Mouse (Mus musculus): ENCODE results near the gene Zfp704. TPM values are rescaled to one million over a fixed set of nuclear protein-coding genes. Genes with fewer than 3 reads are reported as not detected.
"Not testable (repeated sequence)": the region's sequence is repeated elsewhere in the genome, so short reads cannot be mapped to it uniquely, and the experiment has no call there.

Zfp704 gene
- total RNA-seq, 2 experiments from 2014 or later = 11.7 to 15.3 TPM

DNA sequence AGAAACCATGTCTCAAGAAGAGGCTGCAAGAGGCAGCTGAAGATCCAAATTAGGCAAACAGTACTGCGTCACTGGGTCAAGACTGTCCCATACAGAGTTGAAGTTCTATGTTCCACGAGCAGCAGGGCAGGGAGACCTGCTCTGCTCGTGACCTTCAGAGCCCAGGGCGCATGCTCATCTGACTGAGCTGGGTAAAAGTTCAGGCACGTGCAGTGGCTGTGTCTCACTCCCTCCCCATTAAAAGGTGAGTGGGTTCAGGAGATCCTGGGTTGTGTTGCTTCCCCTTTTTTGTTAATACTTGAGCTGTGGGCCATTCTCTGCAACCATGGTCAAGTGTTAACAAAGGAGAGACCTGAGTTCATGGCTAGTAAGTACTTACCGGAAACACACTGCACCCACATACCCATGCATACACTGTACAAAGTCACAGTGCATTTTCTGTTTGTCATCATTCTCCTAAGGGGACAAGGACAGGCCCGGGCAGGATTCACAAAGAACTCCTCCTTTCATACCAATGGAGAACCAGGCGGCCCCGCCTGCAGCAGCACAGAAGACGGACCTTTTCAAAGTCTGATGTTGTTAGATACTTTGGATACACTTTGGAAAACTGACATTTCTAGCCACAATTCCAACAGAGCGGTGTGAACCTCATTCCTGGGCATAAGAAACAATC, 10.0 kb downstream of the Zfp704 start:
- no peak for DNase-seq

DNA sequence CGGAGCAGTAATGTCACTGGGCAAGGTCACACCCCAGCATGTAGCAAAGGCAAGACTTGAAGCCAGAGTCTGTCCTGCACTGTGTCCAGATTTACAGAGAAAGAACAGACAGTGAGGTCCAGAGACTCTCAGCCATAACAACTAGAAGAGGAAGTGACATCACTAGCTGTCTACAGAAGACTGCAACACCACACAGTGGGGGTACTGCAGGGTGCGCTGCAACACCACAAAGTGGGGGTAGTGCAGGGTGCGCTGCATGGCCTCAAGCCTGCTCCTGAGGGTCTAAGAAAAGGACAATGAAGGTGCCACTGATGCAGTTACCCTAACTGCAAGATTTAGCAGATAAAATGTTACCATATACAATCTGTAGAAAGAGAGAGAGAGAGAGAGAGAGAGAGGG, 11.8 kb downstream of the Zfp704 start:
- DNase-seq = no peak

DNA sequence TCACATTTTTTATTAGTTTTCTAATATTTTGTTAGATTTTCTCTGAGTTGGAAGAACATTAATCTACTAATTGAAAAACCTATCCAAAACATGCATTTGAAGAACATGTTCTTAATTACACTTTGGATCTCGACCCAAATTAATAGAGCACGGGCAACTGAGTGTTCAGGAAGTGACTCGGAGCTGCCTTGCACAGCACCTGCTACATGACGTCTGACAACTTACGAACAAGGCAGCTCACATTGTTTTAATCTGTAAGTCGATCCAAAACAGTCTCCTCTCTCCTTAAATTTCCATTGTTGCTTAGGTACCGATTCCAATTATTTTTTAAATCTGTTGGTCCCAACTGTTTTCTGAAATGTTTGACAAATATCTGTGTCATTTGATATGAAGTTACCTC, 15.4 kb downstream of the Zfp704 start:
- DNase-seq = no peak

DNA sequence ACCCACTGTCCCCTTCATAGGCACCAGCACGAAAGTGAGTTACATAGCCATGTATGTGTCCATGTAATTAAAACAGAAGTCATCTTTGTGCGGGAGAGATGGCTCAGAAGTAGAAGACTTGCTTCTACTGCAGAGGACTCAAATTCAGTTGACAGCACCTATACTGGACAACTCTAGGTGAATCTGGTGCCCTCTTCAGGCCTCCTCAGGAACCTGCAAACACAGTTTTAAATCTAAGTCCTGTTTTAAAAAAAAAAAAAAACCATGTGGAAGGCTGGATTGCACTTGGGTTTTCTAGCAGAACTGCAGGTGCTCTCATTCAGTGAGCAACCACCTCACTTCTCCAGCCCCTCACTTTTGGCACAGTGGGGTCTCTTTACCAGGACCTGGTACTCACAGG, 16.1 kb downstream of the Zfp704 start:
- peak; percentile 13 to 43 for DNase-seq

DNA sequence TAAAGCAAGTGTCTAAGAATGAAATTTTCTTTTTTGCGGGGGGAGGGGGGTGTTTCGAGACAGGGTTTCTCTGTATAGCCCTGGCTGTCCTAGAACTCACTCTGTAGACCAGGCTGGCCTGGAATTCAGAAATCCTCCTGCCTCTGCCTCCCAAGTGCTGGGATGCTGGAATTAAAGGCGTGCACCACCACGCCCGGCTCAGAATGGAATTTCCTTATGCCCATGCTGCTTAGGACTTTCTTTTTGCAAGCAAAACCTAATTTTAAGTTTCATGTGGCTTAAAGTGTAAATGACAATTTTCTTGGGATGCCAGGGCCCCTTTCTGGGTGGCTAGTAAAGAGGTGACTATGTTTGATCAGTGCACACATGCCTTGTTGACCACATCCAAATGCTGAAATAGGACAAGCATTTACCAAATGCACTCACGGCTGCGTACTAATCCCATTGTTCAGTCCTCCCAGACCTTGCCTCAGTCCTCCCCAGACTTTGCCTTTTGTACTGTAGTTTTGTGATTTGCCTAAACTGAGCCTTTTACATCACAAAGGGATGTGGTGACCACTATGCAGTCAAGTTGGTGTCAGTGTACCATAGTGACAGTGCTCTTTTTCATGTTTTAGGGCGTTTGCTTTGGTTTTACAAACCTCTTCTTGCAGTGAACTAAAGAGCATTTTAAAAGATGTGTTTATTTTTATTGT, 18.3 kb downstream of the Zfp704 start:
- DNase-seq = no peak

DNA sequence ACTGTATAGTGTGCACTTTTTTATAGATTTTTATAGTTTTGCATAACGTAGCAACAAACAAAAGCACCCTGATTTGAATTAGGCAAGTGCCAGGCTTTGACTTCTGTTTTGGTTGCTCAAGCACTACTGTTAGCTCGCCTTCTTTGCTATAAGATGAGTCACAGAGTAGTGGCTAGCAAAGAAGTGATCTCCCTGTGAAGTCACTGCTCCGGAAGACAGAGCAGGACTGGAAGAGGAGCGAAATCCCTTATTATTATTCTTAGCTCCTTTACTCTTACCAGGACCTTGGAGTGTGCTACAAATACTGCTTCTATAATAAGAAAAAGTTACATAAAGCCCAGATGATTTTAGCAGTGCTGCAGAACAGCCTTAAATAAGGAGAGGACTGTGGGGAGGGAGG, 21.2 kb downstream of the Zfp704 start:
- DNase-seq = no peak

DNA sequence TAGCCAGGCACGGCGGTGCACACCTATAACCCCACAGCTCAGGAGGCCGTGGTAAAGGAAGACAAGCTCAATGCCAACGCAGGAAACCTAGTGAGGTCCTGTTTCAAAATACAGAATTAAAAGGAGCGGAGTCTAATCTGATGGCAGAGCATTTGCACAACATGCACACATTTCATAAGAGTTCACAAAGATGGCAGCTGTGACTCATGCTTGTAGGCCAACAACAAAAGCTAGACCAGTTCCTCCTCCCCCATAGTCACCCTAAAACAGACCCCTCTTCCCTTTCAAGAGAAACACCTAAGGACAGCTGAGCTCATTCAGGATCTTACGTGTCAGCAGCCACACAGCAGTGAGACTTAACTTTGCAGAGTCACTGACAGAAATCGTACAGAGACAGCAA, 22.6 kb downstream of the Zfp704 start:
- DNase-seq = no peak

DNA sequence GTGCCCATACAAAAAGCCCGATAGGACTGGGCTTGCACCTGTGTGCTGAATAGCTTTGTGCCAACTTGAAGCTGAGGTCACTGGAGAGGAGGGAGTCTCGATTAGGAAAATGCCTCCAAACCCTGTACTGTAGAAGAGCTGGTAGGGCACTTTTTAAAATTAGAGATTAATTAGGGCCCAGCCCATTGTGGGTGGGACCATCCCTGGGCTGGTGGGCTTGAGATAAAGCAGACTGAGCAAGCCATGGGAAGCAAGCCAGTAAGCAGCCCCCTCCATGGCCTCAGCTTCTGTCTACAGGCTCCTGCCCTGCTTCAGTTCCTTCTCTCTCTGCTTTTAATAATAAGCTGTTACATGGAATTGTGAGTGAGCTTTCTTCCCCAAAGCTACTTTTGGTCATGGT, 26.4 kb downstream of the Zfp704 start:
- DNase-seq = no peak

DNA sequence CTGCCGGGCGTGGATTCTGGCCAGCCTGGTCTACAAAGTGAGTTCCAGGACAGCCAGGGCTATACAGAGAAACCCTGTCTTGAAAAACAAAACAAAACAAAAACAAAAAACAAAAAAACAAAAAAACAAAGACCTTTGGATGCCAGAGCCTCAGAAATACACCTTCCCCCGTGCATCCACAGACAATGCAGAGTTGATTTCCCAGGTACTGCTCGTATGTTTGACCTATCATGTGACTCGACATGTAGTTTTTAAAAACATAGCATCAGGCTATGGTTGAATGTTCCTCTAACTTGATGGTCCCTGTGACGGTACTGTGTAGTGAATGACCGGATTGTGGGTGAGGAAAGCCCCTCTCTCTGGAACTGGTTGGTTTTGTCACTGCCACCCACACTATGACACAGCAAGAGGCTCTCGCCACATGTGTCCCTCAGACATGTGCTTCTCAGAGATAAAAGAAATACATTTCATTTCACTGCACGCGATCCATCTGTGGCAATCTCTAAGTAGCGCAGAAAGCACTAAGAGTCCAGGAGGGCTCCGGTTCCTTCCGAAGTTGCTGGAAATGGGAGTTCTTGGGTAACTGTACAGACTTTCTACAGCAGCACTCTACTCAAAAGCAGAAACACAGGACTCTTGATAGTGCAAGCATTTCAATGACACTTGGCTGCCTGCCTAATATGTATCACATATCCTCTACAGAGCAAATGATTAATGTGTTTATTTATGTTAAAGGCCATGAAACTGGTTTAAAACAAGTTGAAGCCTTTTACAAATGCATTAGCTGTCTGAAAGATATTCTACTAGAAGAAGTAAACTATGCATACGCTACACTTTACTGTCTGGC, 28.7 kb downstream of the Zfp704 start:
- no peak for DNase-seq

DNA sequence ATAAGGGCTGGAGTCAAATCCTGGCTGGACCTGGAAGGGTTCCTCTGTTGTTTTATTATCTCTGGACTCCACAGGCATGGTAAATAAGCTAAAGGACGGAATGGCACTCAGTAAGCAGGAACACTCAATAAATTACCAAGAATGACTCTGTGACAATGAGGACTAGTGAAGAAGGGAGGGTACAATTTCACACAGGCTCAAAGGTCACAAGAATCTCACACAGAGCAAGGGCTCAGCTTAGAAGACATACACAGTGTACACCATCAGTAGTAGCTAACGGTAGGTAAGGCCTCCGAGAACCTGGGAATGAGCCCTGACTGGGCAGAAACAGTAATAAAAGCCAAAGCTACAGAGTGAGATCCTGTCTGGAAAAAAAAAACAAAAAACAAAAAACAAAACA, 29.8 kb downstream of the Zfp704 start:
- no peak for DNase-seq

DNA sequence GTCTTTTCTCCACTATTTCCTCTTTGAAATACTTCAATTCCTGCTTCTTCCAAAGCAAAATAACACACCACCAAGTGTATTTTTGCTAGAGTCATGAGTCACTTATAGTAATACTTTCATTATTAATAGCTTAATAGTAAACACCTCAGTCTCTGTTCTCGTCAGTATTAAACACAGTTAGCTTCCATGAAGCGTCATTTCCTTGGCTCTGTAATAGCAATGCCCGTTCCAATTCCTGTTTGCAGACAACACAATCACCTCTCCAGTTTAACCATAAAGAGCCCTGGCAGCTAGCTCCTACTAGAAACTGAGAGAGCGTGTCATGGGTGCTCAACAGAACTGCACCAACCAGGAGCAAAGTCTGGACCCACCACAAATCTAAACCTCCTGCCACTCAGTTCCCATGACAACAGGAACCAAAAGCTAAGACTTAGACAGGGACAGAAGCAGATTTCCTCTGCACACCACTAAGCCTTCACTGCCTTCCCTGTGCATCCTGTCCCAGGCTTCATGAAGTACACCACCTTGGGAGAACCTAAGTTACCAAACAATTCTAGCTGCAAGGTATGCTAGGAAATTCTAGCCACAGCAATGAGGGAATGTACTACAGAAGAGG, 30.7 kb downstream of the Zfp704 start:
- no peak for DNase-seq

DNA sequence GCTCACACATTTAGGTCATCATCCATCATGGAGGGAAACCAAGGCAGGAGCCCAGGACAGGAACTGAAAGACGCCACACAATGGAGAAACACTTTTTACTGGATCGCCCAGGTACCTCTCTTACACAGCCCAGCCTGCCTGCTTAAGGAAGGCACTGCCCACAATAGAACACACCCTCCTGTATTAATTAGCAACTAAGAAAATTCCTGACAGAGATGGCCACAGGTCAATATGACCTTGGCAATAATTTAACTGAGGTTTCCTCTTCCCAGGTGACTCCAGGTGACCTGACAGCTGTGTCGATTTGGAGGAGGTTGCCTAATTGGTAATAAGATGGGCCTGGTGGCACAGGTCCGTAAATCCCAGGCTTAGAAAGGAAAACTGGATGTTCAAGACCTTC, 33.0 kb downstream of the Zfp704 start:
- DNase-seq = no peak

DNA sequence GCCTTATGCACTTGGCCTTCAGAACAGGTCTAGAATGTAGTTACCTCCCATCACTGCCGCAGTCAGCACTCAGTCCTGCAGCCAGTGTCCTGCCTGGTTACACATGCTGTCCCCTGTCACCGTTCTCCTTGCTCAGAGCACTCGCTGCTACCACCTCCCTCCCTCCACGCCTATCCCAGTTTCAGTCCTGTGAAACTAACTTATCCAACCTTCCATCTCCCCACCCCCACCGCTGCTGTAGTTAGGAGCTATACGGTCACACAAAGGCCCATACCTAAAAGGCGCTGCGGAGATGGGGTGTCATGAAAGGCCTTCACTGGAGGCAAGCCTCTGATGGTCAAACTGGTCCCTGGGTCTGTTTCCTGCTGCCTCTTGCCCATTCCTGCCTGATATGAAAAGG, 35.6 kb downstream of the Zfp704 start:
- no peak for DNase-seq

DNA sequence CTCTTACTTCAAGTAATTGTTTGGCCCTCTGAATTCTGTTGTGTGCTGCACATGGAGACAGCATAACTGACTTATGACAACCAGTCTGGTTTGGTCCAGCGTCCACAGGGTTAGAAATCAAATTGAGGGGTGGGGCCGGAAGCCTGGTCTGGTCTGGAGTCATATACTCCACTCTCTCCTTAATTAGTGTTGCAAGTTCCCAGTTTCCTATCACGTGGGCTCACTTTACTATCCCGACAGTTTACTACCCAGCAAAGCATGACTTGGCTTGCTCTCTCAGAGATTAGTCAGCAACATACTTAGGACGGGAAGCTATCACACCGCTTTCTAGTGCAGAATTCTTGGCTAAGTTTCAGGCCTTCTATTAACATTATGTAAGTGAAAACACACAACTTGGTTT, 36.3 kb downstream of the Zfp704 start:
- DNase-seq = peak; percentile 23 to 53

DNA sequence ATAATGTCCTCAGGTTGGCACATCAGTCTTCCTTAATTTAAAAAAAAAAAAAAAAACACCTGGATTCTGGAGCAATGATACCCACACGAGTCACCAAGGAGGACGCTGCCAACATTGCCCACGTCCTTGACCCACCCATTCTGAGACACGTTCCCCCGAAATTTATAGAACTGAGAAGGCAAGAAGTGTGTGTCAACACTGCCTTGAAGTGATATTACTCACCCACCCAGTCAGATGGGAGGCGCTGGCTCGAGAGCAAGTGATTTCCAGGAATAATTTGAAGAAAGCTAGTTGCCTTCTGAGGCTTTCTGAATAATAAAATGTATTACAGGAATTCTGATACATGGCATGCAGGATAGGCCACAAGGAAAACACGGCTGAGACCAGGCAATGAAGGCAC, 37.6 kb downstream of the Zfp704 start:
- DNase-seq = peak; percentile 33 to 64

DNA sequence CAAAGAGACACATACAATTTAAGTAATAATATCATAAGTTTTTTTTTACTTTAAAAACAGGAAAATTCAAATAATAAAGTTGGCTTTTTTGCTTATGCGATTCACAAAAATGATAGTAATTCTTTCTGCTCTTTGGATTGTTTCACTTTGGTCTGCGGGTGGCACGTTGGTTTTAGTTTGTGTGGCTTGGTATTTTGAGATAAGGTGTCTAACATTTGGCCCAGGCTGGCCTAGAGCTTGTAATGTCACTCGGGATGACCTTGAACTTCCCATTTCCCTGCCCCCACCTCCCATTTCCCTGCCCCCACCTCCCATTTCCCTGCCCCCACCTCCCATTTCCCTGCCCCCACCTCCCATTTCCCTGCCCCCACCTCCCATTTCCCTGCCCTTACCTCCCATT, 39.1 kb downstream of the Zfp704 start:
- DNase-seq = no peak

DNA sequence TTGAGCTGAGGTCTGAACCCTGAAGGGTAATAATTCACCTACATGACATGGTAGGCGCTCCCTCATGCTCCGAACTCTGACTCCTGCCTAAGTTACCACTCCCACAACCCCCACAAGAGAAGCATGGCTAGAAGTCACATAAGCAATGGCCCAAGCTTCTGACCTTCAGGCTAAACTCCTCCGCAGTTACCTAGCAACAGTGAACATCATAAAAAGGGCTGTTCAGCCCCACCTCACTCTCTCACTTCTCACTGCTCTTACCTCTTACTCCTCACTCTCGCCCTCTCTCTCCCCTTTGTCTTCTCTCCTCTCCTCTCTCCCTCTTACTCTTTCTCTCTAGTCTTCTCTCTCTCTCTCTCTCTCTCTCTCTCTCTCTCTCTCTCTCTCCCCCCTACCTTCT, 40.2 kb downstream of the Zfp704 start:
- not testable (repeated sequence) for DNase-seq

DNA sequence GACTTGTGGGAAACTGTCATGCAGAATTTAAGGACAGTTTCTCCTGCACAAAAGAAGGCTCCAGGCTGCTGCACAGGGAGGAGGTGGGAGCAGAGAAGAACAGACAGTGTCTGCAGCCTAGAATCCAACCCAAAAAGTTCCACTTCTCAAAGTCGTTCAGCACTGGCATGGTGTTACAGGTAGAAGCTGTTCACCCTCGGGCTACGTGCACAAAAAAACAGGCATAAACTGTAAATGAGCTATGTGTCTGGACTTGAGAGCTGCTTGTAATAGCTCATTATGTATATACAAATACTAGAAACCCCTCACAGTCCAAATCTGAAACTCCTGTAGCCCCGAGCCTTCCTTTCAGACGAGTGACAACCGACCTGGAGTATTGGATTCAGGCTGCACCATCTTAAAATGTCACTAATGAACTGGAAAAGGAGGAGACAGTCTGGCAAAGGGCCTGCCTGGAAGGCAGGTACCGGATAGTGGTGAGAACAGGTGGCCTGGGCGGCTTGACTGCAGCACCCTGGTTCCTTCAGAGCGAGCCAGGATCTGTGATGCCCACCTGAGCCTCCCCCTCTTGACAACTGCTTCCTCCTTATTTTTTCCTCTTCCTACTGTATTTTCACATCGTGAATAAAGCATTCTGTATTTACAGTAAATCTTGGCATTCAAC, 41.2 kb downstream of the Zfp704 start:
- DNase-seq = no peak

DNA sequence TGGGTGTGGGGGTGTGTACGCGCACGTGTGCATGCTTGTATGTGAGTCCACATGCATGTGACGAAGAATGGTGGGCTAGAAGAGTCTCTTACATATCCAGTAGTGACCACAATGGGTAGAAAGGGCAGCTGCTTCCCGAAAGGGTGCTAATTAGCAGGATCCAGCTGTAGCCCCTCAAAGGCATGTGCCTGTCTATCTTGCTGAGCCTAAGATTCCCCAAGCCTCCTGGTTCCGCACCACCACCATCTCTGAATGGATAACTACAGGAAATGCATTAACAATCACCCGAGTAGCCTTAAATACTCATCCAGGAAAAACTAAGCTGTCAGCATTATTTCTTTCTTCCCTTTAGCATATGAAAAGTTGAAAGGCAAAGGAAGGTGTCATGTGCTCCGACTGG, 41.9 kb downstream of the Zfp704 start:
- DNase-seq = no peak

DNA sequence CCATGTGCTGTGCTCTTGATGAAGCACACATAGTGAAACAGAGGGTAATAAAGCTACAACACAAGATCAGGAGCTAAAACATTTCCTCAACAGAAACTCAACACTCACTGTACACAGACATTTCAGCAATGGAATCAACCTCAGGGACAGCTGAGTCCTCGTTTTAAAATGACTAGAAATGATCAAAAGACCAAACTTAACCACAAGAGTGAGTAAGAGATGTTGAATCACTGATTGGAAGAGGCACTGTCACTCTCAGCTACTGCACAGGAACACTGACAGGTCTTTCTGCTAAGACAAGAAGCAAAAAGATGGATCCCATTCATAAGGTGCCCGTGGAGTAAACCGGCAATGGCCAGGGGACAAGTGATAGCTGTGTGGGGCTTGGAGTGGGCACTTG, 43.1 kb downstream of the Zfp704 start:
- DNase-seq = no peak

DNA sequence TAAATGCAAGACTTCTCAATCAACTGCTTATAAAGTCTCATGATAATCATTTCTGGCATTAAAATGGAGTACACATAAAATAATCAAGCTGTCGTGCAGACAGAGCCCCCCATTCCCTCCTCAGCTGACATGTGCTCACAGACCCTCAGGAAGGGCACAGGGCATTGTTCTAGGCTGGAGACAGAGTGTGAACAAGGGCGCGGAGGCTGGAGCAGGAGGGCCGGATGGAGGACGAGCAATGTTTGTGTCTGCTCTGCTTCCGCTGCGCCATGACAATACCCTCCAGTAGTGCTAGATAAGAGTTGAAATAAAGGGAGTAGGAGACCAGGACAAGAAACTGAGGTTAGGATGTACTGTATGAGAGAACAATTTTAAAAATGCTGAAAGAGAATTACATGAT, 46.3 kb downstream of the Zfp704 start:
- DNase-seq = no peak

DNA sequence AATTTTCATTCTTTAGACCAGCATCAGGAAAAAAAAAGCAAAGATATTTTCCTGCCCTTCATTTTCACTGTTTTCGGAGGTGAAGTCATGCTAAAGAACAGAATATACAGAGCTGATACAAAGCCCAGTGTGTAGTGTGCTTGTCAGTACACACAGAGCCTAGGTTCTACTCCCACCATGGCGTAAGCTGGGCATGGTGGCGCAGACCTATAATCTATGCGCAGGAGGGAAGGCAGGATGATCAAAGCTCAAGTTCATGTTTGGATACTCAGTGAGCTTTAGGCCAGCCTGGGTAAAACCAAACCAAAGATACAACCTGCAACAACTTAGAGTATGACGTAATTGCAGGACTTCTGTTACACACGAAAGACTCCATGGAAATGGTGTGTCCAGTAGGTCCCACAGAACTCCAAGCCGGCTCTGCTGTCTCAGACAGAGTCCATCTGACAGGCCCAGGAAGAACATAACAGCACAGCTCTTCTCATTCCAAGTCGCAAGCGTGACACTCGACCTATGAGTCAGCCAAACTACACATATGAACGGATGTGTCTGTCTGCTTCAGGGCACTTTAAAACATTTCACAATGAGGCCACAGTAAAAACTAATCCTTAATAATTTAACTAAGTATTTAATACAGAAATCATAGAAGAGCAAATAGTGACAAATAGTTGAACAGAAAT, 47.1 kb downstream of the Zfp704 start:
- DNase-seq = no peak

Data from adrenal gland, postnatal 36 days (tissue).